12 mouse cellular contexts compared by ENCODE assay signal in the genomic region with DNA sequence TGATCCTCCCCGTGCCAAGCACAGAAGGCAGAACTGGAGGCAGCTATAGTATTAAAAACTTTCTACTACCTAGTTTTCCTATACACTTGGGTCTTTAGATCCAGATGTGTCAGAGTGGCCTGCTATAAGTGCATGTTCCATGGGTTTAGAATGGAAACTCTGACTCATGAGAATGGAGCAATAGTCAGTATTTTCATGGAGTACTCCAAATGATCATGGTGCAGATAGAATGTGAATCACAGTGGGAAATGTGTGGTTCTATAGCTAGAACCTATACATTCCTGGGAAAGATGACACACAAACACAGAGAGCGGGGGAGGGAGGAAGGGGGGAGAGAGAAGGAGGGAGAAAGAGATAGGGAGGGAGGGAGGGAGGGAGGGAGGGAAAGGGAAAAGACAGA.
"Had no signal": no experiment of that assay in that cellular context is flagged by ENCODE, and none has a peak within 500 bp of the region (broad histone marks: within the 10 kb centered on the region; RNA-seq: fewer than 3 reads in every experiment).

No protein-coding gene starts in this region.

- DNase-seq: gastrocnemius, adult 2 months; gastrocnemius, postnatal 10 days; gastrocnemius, postnatal 25 days; heart, adult 2 months; heart, postnatal 10 days; heart, postnatal 4 days; kidney, adult 18-20 months; kidney, adult 9 months; kidney, postnatal 14 days; kidney, postnatal 36 days; liver; liver, embryonic 13.5 days had no signal
